Comparison of ENCODE assay signal across 8 mouse cellular contexts in genomic region chr12:56345367-56346089, GRCm38 (mm10). TPM values are rescaled to one million over a fixed set of nuclear protein-coding genes. Genes with fewer than 3 reads are reported as not detected.
DNase-seq lines count a peak whose midpoint lies in the region; ATAC-seq lines count a peak whose summit lies in the region.

Gene Mbip, minus strand, starts transcription at chr12:56345894.

- no peaks in the 10 kb centered on the region for H3K4me1 ChIP-seq in heart, embryonic 10.5 days
- H3K4me1 ChIP-seq in kidney, embryonic 15.5 days = no peaks in the 10 kb centered on the region

- H3K4me3 ChIP-seq in heart, embryonic 10.5 days = peak within 1 kb of the TSS; percentile 97
- H3K4me3 ChIP-seq in kidney, embryonic 15.5 days (replicated peaks) = peak within 1 kb of the TSS; percentile 90

- under 1% methylated on average over 37 of the region's 37 CpGs for WGBS in heart, embryonic 10.5 days
- under 1% methylated on average over 37 of the region's 37 CpGs for WGBS in kidney, embryonic 15.5 days

- peak within 1 kb of the TSS; percentile 95 for H3K27ac ChIP-seq in heart, embryonic 10.5 days
- H3K27ac ChIP-seq in kidney, embryonic 15.5 days = peak within 1 kb of the TSS; percentile 62

- peak; percentile 100 for ATAC-seq in erythroblast, adult 5-6 weeks (replicated peaks; ENCODE audit: low FRiP score, poor library complexity, severe bottlenecking)
- ATAC-seq in kidney, embryonic 15.5 days (replicated peaks; ENCODE audit: low FRiP score) = peak; percentile 100
- ATAC-seq in monocyte, adult 5-6 weeks (replicated peaks; ENCODE audit: insufficient number of reproducible peaks, low FRiP score, low TSS enrichment, poor library complexity, severe bottlenecking) = peak; percentile 100

- peak within 1 kb of the TSS; percentile 61 for H3K4me2 ChIP-seq in kidney, embryonic 15.5 days

- H3K27me3 ChIP-seq in heart, embryonic 10.5 days (ENCODE audit: insufficient read depth, poor library complexity, severe bottlenecking) = no peaks in the 10 kb centered on the region
- no peaks in the 10 kb centered on the region for H3K27me3 ChIP-seq in kidney, embryonic 15.5 days

- peak within 1 kb of the TSS; percentile 72 for H3K9ac ChIP-seq in kidney, embryonic 15.5 days

- H3K9me3 ChIP-seq in heart, embryonic 10.5 days = no peaks in the 10 kb centered on the region
- H3K9me3 ChIP-seq in kidney, embryonic 15.5 days (replicated peaks) = no peaks in the 10 kb centered on the region

- DNase-seq in B cell, adult 2 months = peak; percentile 99
- peak; percentile 99 for DNase-seq in brain, adult 2 months (ENCODE audit: low read depth, low spot score)
- peak; percentile 98 for DNase-seq in heart, embryonic 10.5 days (ENCODE audit: low spot score)
- DNase-seq in liver = peak; percentile 93
- peak; percentile 95 to 98 for DNase-seq in spleen, postnatal 4 days (ENCODE audit: low spot score in 2 of 2)

- H3K36me3 ChIP-seq in heart, embryonic 10.5 days = no peaks in the 10 kb centered on the region
- no peaks in the 10 kb centered on the region for H3K36me3 ChIP-seq in kidney, embryonic 15.5 days

RNA-seq across cellular contexts. Expression of gene Mbip, which starts in this region (rescaled TPM):
- 4.8 and 9.4 TPM in 2 replicates for total RNA-seq in erythroblast, adult 5-6 weeks (2015; ENCODE audit: low replicate concordance)
- total RNA-seq in erythroblast, adult 5-6 weeks (2017; ENCODE audit: low replicate concordance) = 7.6 and 9.3 TPM in 2 replicates
- polyA plus RNA-seq in heart, embryonic 10.5 days (2016; fragmentation: Nextera tagmentation; extraction: Ambion mirVana) = 26.5 and 34.9 TPM in 2 replicates
- polyA plus RNA-seq in kidney, embryonic 15.5 days (2015; fragmentation: Nextera tagmentation; extraction: Ambion mirVana) = 35.2 and 38.1 TPM in 2 replicates
- 47.4 to 66.5 TPM (median 49.5 TPM) in 3 replicates for total RNA-seq in monocyte, adult 5-6 weeks (2017)

Comparison
In these comparisons a context has a peak if more than half of its experiments do, and no peak if none do; other contexts are left out.
1. Peak in every context shown above with its lines: DNase-seq, ATAC-seq, H3K4me3 ChIP-seq and H3K27ac ChIP-seq.